Mouse (Mus musculus): Measurements from ENCODE around the gene Ppp2r1b. TPM values are rescaled to one million over a fixed set of nuclear protein-coding genes. Genes with fewer than 3 reads are reported as not detected.
"Not testable (repeated sequence)": the region's sequence is repeated elsewhere in the genome, so short reads cannot be mapped to it uniquely, and the experiment has no call there.

Gene Ppp2r1b
- total and polyA plus RNA-seq, 2 experiments, result 5.2 to 10.8 TPM

- 91% methylated on average over 5 of the region's 5 CpGs for WGBS
- Histone ChIP-seq H3K27me3 (ENCODE audit: control insufficient read depth, insufficient read depth, low read length) (no peaks in the 10 kb centered on the region), H3K27ac (replicated peaks; ENCODE audit: insufficient read depth, low read depth, low read length) (no peak overlapping the region), H3K79me2 (ENCODE audit: control insufficient read depth, insufficient read depth, low read length) (no peaks in the 10 kb centered on the region; the same call in 1 of the 2 replicates), H3K9ac (ENCODE audit: low read depth, low read length) (no peak overlapping the region), H3K4me3 (ENCODE audit: insufficient read depth, low read depth, low read length) (no peak overlapping the region), H3K4me1 (ENCODE audit: control insufficient read depth, insufficient read depth, low read length) (peaks cover 15% of the 10 kb centered on the region), H3K36me3 (ENCODE audit: control insufficient read depth, insufficient read depth, low read length) (no peaks in the 10 kb centered on the region)
- DNase-seq (ENCODE audit: extremely low read depth, low read depth, low spot score), result no peak
- no peak for TF ChIP-seq POLR2A (IDR thresholded peaks at IDR 0.05; ENCODE audit: extremely low read depth, insufficient read depth, low read length)
Observed at GRCm38 (mm10) chr9:50831514-50831913, 13.6 kb upstream of the Ppp2r1b start.

GRCm38 (mm10) chr9:50832162-50832561, 12.9 kb upstream of the Ppp2r1b start:
- H3K27me3 ChIP-seq (ENCODE audit: control insufficient read depth, insufficient read depth, low read length), result no peaks in the 10 kb centered on the region
- H3K4me1 ChIP-seq (ENCODE audit: control insufficient read depth, insufficient read depth, low read length), result peaks cover 15% of the 10 kb centered on the region
- TF ChIP-seq CTCF (IDR thresholded peaks at IDR 0.05; ENCODE audit: low read depth, low read length), result no peak
- TF ChIP-seq POLR2A (IDR thresholded peaks at IDR 0.05; ENCODE audit: extremely low read depth, insufficient read depth, low read length), result no peak
- H3K9ac ChIP-seq (ENCODE audit: low read depth, low read length), result no peak overlapping the region
- H3K36me3 ChIP-seq (ENCODE audit: control insufficient read depth, insufficient read depth, low read length), result no peaks in the 10 kb centered on the region
- H3K27ac ChIP-seq (replicated peaks; ENCODE audit: insufficient read depth, low read depth, low read length), result no peak overlapping the region
- WGBS, result 98% methylated on average over 4 of the region's 4 CpGs
- H3K4me3 ChIP-seq (ENCODE audit: insufficient read depth, low read depth, low read length), result no peak overlapping the region
- no peaks in the 10 kb centered on the region; the same call in 1 of the 2 replicates for H3K79me2 ChIP-seq (ENCODE audit: control insufficient read depth, insufficient read depth, low read length)
- no peak for DNase-seq (ENCODE audit: extremely low read depth, low read depth, low spot score)

GRCm38 (mm10) chr9:50832582-50832981, 12.5 kb upstream of the Ppp2r1b start:
- not testable (repeated sequence) for H3K9ac ChIP-seq (ENCODE audit: low read depth, low read length)
- WGBS, result 98% methylated on average over 2 of the region's 2 CpGs

GRCm38 (mm10) chr9:50833786-50834185, 11.3 kb upstream of the Ppp2r1b start:
- no peak for DNase-seq (ENCODE audit: extremely low read depth, low read depth, low spot score)
- TF ChIP-seq POLR2A (IDR thresholded peaks at IDR 0.05; ENCODE audit: extremely low read depth, insufficient read depth, low read length) (no peak), CTCF (IDR thresholded peaks at IDR 0.05; ENCODE audit: low read depth, low read length) (no peak)
- Histone ChIP-seq H3K9ac (ENCODE audit: low read depth, low read length) (no peak overlapping the region), H3K4me1 (ENCODE audit: control insufficient read depth, insufficient read depth, low read length) (peaks cover 15% of the 10 kb centered on the region), H3K36me3 (ENCODE audit: control insufficient read depth, insufficient read depth, low read length) (no peaks in the 10 kb centered on the region), H3K27ac (replicated peaks; ENCODE audit: insufficient read depth, low read depth, low read length) (no peak overlapping the region), H3K79me2 (ENCODE audit: control insufficient read depth, insufficient read depth, low read length) (no peaks in the 10 kb centered on the region; the same call in 1 of the 2 replicates), H3K4me3 (ENCODE audit: insufficient read depth, low read depth, low read length) (no peak overlapping the region), H3K27me3 (ENCODE audit: control insufficient read depth, insufficient read depth, low read length) (no peaks in the 10 kb centered on the region)
- 79% methylated on average over 8 of the region's 8 CpGs for whole genome bisulfite sequencing

More at GRCm38 (mm10) chr9:50832582-50832981, 12.5 kb upstream of the Ppp2r1b start:
- not testable (repeated sequence) for H3K4me3 ChIP-seq (ENCODE audit: insufficient read depth, low read depth, low read length); H3K27ac ChIP-seq (replicated peaks; ENCODE audit: insufficient read depth, low read depth, low read length); H3K79me2 ChIP-seq (ENCODE audit: control insufficient read depth, insufficient read depth, low read length); H3K27me3 ChIP-seq (ENCODE audit: control insufficient read depth, insufficient read depth, low read length); DNase-seq (ENCODE audit: extremely low read depth, low read depth, low spot score); H3K36me3 ChIP-seq (ENCODE audit: control insufficient read depth, insufficient read depth, low read length)
- H3K4me1 ChIP-seq (ENCODE audit: control insufficient read depth, insufficient read depth, low read length), result peaks cover 15% of the 10 kb centered on the region

GRCm38 (mm10) chr9:50835068-50835705, 9.9 kb upstream of the Ppp2r1b start:
- Histone ChIP-seq H3K79me2 (ENCODE audit: control insufficient read depth, insufficient read depth, low read length) (no peaks in the 10 kb centered on the region; the same call in 1 of the 2 replicates), H3K27ac (replicated peaks; ENCODE audit: insufficient read depth, low read depth, low read length) (peak overlapping the region; percentile 69), H3K27me3 (ENCODE audit: control insufficient read depth, insufficient read depth, low read length) (no peaks in the 10 kb centered on the region), H3K4me1 (ENCODE audit: control insufficient read depth, insufficient read depth, low read length) (peaks cover 15% of the 10 kb centered on the region), H3K4me3 (ENCODE audit: insufficient read depth, low read depth, low read length) (no peak overlapping the region), H3K36me3 (ENCODE audit: control insufficient read depth, insufficient read depth, low read length) (no peaks in the 10 kb centered on the region), H3K9ac (ENCODE audit: low read depth, low read length) (no peak overlapping the region)
- TF ChIP-seq POLR2A (IDR thresholded peaks at IDR 0.05; ENCODE audit: extremely low read depth, insufficient read depth, low read length) (no peak), CTCF (IDR thresholded peaks at IDR 0.05; ENCODE audit: low read depth, low read length) (no peak)
- WGBS, result 27% methylated on average over 10 of the region's 10 CpGs
- DNase-seq (ENCODE audit: extremely low read depth, low read depth, low spot score), result peak; percentile 99

GRCm38 (mm10) chr9:50836097-50836496, 9.0 kb upstream of the Ppp2r1b start:
- H3K4me1 ChIP-seq (ENCODE audit: control insufficient read depth, insufficient read depth, low read length), result peaks cover 15% of the 10 kb centered on the region
- peak overlapping the region; percentile 69; the same call in 1 of the 2 replicates for H3K27ac ChIP-seq (replicated peaks; ENCODE audit: insufficient read depth, low read depth, low read length)
- TF ChIP-seq POLR2A (IDR thresholded peaks at IDR 0.05; ENCODE audit: extremely low read depth, insufficient read depth, low read length) (no peak), CTCF (IDR thresholded peaks at IDR 0.05; ENCODE audit: low read depth, low read length) (no peak)
- H3K36me3 ChIP-seq (ENCODE audit: control insufficient read depth, insufficient read depth, low read length), result no peaks in the 10 kb centered on the region
- H3K79me2 ChIP-seq (ENCODE audit: control insufficient read depth, insufficient read depth, low read length), result no peaks in the 10 kb centered on the region
- DNase-seq (ENCODE audit: extremely low read depth, low read depth, low spot score), result no peak
- H3K4me3 ChIP-seq (ENCODE audit: insufficient read depth, low read depth, low read length), result no peak overlapping the region
- H3K9ac ChIP-seq (ENCODE audit: low read depth, low read length), result no peak overlapping the region
- 82% methylated on average over 4 of the region's 4 CpGs for WGBS
- H3K27me3 ChIP-seq (ENCODE audit: control insufficient read depth, insufficient read depth, low read length), result no peaks in the 10 kb centered on the region

All from liver, adult 2 months (tissue).